Mouse (Mus musculus) small intestine, adult 2 months (tissue): ENCODE data around the gene Cfap298. TPM values are rescaled to one million over a fixed set of nuclear protein-coding genes. Genes with fewer than 3 reads are reported as not detected.
A peak's percentile ranks its signal among the peaks of the same experiment; 100 is the strongest.

Experiments
- H3K27ac ChIP-seq: fragments of 200-500 bp; 2 replicates; pipeline ENCODE4 v1.5.1; 2012; ENCODE audit warnings: low read depth, low read length, control low read depth, inconsistent platforms; ENCODE audit not compliant: insufficient read depth
- H3K27me3 ChIP-seq: fragments of 200-500 bp; 2 replicates; pipeline ENCODE4 v1.6.1; 2012; ENCODE audit warnings: mild to moderate bottlenecking, moderate library complexity, low read length, inconsistent platforms; ENCODE audit not compliant: control insufficient read depth, insufficient read depth
- H3K36me3 ChIP-seq: fragments of 200-500 bp; 2 replicates; pipeline ENCODE4 v1.6.1; 2012; ENCODE audit warnings: mild to moderate bottlenecking, low read length, control low read depth, inconsistent platforms; ENCODE audit not compliant: control insufficient read depth, insufficient read depth
- H3K4me1 ChIP-seq: fragments of 200-500 bp; 2 replicates; pipeline ENCODE4 v1.6.1; 2012; ENCODE audit warnings: low read length, inconsistent platforms, mixed read lengths; ENCODE audit not compliant: control insufficient read depth, insufficient read depth, insufficient read length
- H3K4me3 ChIP-seq: fragments of 200-500 bp; 2 replicates; pipeline ENCODE4 v1.5.1; 2012; ENCODE audit warnings: low read depth, mild to moderate bottlenecking, control low read depth, inconsistent platforms, low read length, moderate library complexity
- CTCF ChIP-seq: fragments of 200-500 bp; IDR thresholded peaks from 2 replicates; pipeline ENCODE4 v1.5.1; 2012; ENCODE audit warnings: low read depth, mild to moderate bottlenecking, control low read depth, inconsistent platforms, low read length, moderate library complexity, mixed read lengths; ENCODE audit not compliant: insufficient replicate concordance, insufficient read length; ENCODE audit errors: extremely low read depth
- POLR2A ChIP-seq: fragments of 200-500 bp; IDR thresholded peaks from 2 replicates; pipeline ENCODE4 v1.6.1; 2012; ENCODE audit warnings: low read depth, mild to moderate bottlenecking, control low read depth, inconsistent platforms, low read length, moderate library complexity
- WGBS: fragments of 180-500 bp; shearing (Covaris S2); methylation state at CpG from one replicate; pipeline ENCODE4 v1.1.7; 2018; 5-methylcytosine and 5-hydroxymethylcytosine counted together
- polyA plus RNA-seq: library from polyadenylated mRNA; depleted of rRNA; stranded (reverse); fragments of >200 nt; gene quantifications from 2 replicates; pipeline ENCODE4 v1.2.3, GENCODE M21; 2012

Gene Cfap298
- polyA plus RNA-seq, 1 experiment: 19.2 TPM

GRCm38 (mm10) chr16:90927446-90927845 lies 7.5 kb downstream of the Cfap298 start:
- 91% methylated on average over 4 of the region's 4 CpGs for WGBS

DNA sequence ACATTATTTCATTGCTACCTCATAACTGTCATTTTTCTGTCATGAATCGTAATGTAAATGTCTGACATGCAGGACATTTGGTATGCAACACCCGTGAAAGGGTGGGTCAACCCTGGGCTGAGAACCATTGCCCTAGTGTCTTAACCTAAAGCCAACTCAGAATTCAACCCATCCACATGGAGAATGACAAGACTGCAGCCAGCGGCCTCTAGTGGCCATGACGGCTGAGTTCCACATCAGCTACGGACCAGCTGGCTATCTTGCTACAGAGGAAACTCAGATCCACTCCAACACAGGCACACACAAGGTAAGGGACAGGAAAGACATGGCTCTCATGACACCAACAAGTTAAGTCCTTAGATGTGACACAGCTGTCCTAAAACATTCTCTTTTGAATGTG lies 9.5 kb downstream of the Cfap298 start:
- 30% methylated on average over 5 of the region's 5 CpGs for WGBS
- no peaks in the 10 kb centered on the region for H3K4me1 ChIP-seq

More at GRCm38 (mm10) chr16:90927446-90927845, 7.5 kb downstream of the Cfap298 start:
- H3K4me3 ChIP-seq: no peak overlapping the region
- peaks cover 6% of the 10 kb centered on the region for H3K36me3 ChIP-seq
- TF ChIP-seq CTCF: no peak
- no peak for TF ChIP-seq POLR2A
- H3K27me3 ChIP-seq: no peaks in the 10 kb centered on the region
- no peak overlapping the region for H3K27ac ChIP-seq
- H3K4me1 ChIP-seq: no peaks in the 10 kb centered on the region

GRCm38 (mm10) chr16:90924606-90925370 lies 10.1 kb downstream of the Cfap298 start:
- H3K36me3 ChIP-seq: peaks cover 6% of the 10 kb centered on the region
- no peaks in the 10 kb centered on the region for H3K27me3 ChIP-seq
- TF ChIP-seq CTCF (no peak), POLR2A (no peak)
- no peak overlapping the region for H3K4me3 ChIP-seq
- no peaks in the 10 kb centered on the region for H3K4me1 ChIP-seq
- H3K27ac ChIP-seq: no peak overlapping the region
- WGBS: 88% methylated on average over 13 of the region's 13 CpGs

More for the DNA sequence above, 9.5 kb downstream of the Cfap298 start:
- Histone ChIP-seq H3K27me3 (no peaks in the 10 kb centered on the region), H3K4me3 (no peak overlapping the region), H3K27ac (no peak overlapping the region), H3K36me3 (peaks cover 6% of the 10 kb centered on the region)
- no peak for TF ChIP-seq POLR2A
- peak; percentile 68; the same call in 1 of the 2 replicates for TF ChIP-seq CTCF

DNA sequence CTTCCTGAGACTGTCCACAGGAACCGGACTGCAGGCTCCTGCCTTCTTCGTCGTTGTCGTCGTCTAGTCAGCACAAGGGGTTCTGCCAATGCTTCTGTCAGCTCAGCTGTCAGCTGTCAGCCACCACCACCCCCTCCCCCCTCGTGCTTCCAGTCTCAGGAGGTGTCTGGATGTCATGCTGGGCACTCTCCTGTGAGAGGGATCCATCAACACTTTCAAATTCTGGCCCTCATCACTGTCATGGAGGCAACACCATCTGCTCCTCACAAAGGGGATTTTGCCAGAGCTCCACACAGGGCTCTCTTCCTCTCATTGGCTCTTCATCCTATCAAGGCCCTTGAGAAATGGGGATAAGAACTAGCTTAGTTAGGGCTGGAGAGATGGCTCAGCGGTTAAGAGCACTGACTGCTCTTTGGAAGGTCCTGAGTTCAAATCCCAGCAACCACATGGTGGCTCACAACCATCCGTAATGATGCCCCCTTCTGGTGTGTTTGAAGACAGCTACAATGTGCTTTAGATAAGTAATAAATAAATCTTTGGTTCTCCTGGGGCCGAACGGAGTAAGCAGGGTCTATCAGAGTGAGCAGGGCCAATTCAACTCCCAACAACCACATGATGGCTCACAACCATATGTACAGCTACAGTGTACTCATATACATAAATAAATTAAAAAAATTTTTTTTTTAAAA lies 13.3 kb downstream of the Cfap298 start:
- Histone ChIP-seq H3K36me3 (peaks cover 4% of the 10 kb centered on the region), H3K4me1 (no peaks in the 10 kb centered on the region), H3K27ac (no peak overlapping the region), H3K4me3 (no peak overlapping the region), H3K27me3 (no peaks in the 10 kb centered on the region)
- WGBS: 51% methylated on average over 10 of the region's 10 CpGs
- TF ChIP-seq POLR2A: no peak
- no peak for TF ChIP-seq CTCF

DNA sequence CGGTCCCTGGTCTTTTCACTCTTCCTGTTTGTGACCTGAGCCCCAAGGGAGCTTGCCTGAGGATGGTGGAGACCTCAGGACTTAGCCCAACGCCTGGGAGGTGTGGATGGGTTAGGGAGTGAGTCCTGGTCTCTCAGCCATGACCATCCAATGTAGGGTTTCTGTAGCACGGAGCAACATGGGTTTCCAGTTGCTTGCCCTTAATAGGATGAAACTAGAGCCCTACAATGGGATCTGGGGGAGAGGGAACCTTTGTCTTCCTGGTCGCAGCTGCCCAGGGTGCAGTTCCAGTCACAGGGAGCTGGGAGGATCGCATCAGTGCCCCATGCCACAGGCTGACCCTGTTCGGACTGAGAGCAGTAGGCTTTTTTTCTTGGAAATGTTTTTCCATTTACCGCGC lies 17.8 kb downstream of the Cfap298 start:
- TF ChIP-seq POLR2A: no peak
- no peak for TF ChIP-seq CTCF
- no peaks in the 10 kb centered on the region for H3K36me3 ChIP-seq
- WGBS: 80% methylated on average over 8 of the region's 8 CpGs
- no peak overlapping the region for H3K4me3 ChIP-seq
- no peaks in the 10 kb centered on the region for H3K27me3 ChIP-seq
- H3K4me1 ChIP-seq: no peaks in the 10 kb centered on the region
- no peak overlapping the region for H3K27ac ChIP-seq

DNA sequence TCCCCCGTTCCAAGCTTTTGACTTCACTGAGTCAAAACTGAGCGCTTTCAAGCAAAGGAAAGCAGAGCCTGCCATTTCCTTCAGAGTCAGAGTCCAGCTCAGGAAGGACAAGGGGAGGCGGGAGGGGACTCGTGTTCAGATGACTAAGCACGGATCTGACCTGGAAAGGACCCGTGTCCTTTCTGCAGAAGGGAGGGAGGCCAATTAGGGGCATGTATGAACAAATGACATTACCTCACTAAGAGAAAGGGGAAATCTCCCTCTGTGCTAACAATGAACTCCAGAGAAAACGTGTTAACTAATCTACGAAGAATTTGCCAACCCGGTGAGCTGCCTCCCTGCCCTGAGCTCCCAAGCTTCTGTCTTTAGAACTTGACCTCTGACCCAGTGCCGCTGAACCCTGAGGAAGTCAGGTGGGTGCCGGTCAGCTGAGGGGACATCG lies 18.9 kb downstream of the Cfap298 start:
- Histone ChIP-seq H3K4me3 (no peak overlapping the region), H3K27ac (no peak overlapping the region), H3K27me3 (no peaks in the 10 kb centered on the region), H3K4me1 (no peaks in the 10 kb centered on the region), H3K36me3 (no peaks in the 10 kb centered on the region)
- 20% methylated on average over 12 of the region's 12 CpGs for WGBS
- TF ChIP-seq CTCF: no peak
- TF ChIP-seq POLR2A: no peak

DNA sequence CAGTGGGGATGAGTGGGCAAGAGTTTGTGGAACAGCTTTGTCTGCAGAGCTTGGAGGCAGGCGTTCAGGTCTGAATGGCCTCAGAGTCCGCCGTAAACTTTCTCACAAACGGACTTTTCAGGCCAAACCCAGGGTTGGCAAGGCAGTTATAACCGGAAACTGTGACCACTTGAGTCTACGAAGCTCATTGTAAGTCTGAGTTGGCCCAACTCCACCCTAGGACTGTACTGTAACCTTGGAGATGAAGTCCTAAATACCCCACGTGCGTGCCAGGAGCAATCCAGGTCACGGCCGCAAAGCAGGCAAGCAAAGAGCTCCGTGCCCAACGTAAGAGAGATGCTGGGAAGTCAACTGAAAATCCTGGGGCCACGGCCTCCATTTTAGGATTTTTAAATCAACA lies 23.1 kb downstream of the Cfap298 start:
- Histone ChIP-seq H3K27ac (no peak overlapping the region), H3K27me3 (no peaks in the 10 kb centered on the region), H3K36me3 (no peaks in the 10 kb centered on the region), H3K4me3 (no peak overlapping the region), H3K4me1 (no peaks in the 10 kb centered on the region)
- 85% methylated on average over 13 of the region's 13 CpGs for WGBS
- TF ChIP-seq POLR2A (no peak), CTCF (no peak)
